Mouse (Mus musculus): Measurements from ENCODE around the gene 4833423E24Rik.

The 4833423E24Rik gene

DNA sequence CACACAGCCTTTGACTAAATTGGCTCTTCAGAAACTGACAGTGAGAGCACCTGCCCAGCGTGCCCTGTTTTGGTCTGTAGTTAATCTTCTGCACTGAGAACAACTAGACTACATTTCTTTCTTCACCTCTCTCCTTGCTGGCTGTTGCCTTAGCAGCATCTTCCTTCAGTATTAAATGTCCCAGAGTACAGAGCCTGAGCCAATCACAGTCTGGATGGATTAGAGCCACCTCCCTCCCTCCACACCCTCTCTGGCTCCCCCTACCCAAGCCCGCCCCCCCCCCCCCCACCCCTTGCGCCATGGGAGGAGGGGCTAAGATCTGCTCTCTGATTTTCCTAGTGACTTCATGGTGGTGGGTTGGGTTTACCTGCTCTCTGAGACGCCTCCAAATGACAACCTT lies at the start of gene 4833423E24Rik:
TSS of gene 4833423E24Rik (minus strand) at position 146 of the 400 bp plus-strand sequence.
- DNase-seq (ENCODE audit: low spot score), result no peak

DNA sequence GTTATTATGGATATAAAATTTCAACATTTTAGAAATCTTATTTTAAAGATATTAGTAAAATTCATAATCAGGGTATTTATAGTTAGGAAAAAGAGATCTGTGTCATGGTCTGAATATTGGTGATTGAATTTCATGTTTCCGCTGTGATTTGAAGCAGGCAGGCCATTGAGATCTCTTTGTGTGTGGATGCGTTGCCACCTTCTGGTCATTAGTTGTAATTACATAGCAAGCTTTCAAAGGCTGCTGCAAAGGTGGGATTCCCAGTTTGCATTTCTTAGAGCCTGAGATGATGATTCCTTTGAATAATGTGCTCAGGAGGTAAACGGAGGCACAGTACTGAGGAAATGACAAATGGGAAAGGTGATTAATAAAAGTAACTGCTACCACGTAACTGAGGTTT lies 42.4 kb upstream of the 4833423E24Rik start:
- no peak for DNase-seq (ENCODE audit: low spot score)

DNA sequence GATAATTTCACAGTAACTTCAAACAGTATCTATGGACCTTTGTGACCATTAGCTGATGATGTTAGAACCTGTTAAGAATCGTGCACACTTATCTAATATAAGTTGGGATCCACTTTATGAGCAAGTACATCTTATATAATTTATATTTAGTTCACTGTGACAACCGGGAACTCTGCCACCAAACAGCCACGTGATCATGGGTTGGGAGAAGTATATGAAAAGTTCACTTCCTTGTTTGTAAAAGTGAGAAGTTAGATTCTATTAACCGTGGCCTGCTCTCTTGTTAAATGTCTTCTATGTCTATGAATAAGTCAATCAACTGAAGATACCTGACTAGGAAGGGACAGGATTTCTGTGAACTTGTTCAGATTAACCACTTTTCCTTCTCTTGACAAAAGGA lies 41.4 kb upstream of the 4833423E24Rik start:
- no peak for DNase-seq (ENCODE audit: low spot score)

- no peak for DNase-seq (ENCODE audit: low spot score)
Measured at GRCm38 (mm10) chr2:85554806-85555205, 36.0 kb upstream of the 4833423E24Rik start.

- no peak for DNase-seq (ENCODE audit: low spot score)
Measured at GRCm38 (mm10) chr2:85533934-85534333, 15.1 kb upstream of the 4833423E24Rik start.

GRCm38 (mm10) chr2:85532082-85532778 lies 13.4 kb upstream of the 4833423E24Rik start:
- no peak for DNase-seq (ENCODE audit: low spot score)

DNA sequence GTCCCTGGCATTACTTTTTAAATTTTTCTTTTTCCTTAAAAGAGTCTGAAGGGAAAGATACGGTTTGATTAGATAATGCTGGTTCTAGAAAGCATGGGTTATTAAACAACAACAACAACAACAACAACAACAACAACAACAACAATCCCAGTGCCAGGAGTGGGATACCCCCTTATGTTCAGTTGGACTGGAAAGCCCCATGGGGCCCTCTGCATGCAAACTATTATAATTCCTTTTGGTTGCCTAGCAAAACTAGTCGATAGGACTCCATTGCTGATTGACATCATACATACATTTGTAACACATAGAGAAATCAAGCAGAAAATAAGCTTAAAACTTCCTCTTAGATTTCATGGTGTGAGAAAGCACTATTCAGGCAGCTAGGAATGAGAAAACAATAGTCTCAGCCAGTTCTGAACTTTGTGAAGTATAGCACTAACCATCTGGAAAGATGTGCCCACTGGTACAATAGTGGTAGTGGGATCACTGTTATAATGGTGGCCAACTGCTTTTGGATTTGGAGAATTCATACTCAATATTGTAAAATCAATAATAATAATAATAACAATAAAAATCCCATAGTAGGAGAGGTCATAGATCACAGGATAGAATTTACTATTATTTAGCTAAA lies 4.2 kb upstream of the 4833423E24Rik start:
- no peak for DNase-seq (ENCODE audit: low spot score)

GRCm38 (mm10) chr2:85518292-85518691 lies 532 bp downstream of the 4833423E24Rik start:
- DNase-seq (ENCODE audit: low spot score), result peak; percentile 3

DNA sequence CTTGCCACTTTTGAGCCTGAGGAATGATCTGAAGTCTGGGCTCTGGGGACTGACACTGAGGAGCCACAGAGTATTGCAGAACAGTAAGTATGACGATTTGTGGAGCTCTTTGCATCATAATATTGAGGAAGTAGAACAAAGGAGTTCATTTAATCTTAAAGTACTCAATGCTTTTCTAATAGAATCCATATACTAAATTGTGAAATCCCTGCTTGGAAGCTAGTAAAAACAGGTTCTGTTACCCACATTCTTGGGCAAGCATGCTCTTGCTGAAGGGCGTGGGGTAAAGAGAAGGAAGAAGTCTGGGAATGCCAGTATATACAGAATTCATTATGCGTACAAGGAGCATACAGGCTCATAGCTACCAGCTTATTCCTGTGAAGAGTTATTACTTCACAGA lies 8.4 kb downstream of the 4833423E24Rik start:
- DNase-seq (ENCODE audit: low spot score), result no peak

DNA sequence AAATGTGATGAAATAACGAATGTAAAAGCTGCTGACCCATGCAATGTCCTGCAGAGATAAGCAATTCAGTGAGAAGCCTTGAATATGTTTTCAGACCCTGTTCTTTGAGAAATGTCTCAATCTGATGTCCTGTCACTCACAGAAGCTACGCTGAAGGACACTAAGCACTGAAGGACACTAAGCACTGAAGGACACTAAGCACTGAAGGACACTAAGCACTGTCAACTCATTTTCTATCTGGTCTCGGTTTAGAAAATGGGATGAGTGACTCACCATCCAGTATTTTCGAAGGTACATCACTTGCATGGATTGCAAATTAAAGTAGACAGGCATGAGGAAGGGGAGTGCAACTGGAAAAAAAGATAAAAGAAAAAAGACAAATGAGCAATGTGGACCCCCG lies 28.4 kb downstream of the 4833423E24Rik start:
- DNase-seq (ENCODE audit: low spot score), result no peak

- no peak for DNase-seq (ENCODE audit: low spot score)
Measured at GRCm38 (mm10) chr2:85466801-85467325, 52.0 kb downstream of the 4833423E24Rik start.

GRCm38 (mm10) chr2:85443539-85443938 lies 75.3 kb downstream of the 4833423E24Rik start, which contains the start of gene Olfr995:
Gene Olfr995, minus strand, starts transcription at chr2:85443639.
- no peak for DNase-seq (ENCODE audit: low spot score)

GRCm38 (mm10) chr2:85442546-85442945 lies 76.3 kb downstream of the 4833423E24Rik start:
- DNase-seq (ENCODE audit: low spot score), result no peak

GRCm38 (mm10) chr2:85436351-85436750 lies 82.5 kb downstream of the 4833423E24Rik start, which contains the start of gene Olfr994:
Gene Olfr994, minus strand, starts transcription at chr2:85436451.
- no peak for DNase-seq (ENCODE audit: low spot score)

Data from ovary, postnatal 36 days (tissue).